Mouse (Mus musculus) liver, embryonic 16.5 days (tissue): ENCODE measurements at regions not wholly inside any gene's neighbourhood (a gene's known extent, or its start where the extent isn't known, plus 50 kb on each side); places are given as distances from the start of the nearest gene placed in this dataset.

Source experiments
- ATAC-seq: fragments of 200-750 bp; cut with Nextera tagmentation; 2 replicates; pipeline ENCODE4 v1.8.0; 2017; ENCODE audit warnings: low read depth, mild to moderate bottlenecking, moderate number of reproducible peaks, moderate library complexity
- H3K27ac ChIP-seq: fragments of 300-500 bp; sonication (generic); 2 replicates; pipeline ENCODE4 v1.5.1; 2014; ENCODE audit warnings: mild to moderate bottlenecking, low read length
- H3K27me3 ChIP-seq: fragments of 300-500 bp; sonication (generic); 2 replicates; pipeline ENCODE4 v1.6.1; 2014; ENCODE audit warnings: low read depth, low read length, mixed read lengths; ENCODE audit not compliant: control insufficient read depth, insufficient read depth
- H3K36me3 ChIP-seq: fragments of 300-500 bp; sonication (generic); 2 replicates; pipeline ENCODE4 v1.6.1; 2014; ENCODE audit warnings: mild to moderate bottlenecking; ENCODE audit not compliant: control insufficient read depth, insufficient read depth
- H3K4me1 ChIP-seq: fragments of 300-500 bp; sonication (generic); 2 replicates; pipeline ENCODE4 v1.6.1; 2014; ENCODE audit warnings: low read depth, low read length, mixed read lengths; ENCODE audit not compliant: control insufficient read depth
- H3K4me2 ChIP-seq: fragments of 300-500 bp; sonication (generic); 2 replicates; pipeline ENCODE4 v1.6.1; 2014; ENCODE audit warnings: low read depth, low read length, mixed read lengths
- H3K4me3 ChIP-seq: fragments of 300-500 bp; sonication (generic); 2 replicates; pipeline ENCODE4 v1.5.1; 2014; ENCODE audit warnings: low read depth, mild to moderate bottlenecking, low read length
- H3K9ac ChIP-seq: fragments of 300-500 bp; sonication (generic); 2 replicates; pipeline ENCODE4 v1.6.1; 2014; ENCODE audit warnings: low read depth, low read length
- H3K9me3 ChIP-seq: fragments of 300-500 bp; sonication (generic); replicated peaks from 2 replicates; pipeline ENCODE4 v1.6.1; 2016; ENCODE audit warnings: low read length; ENCODE audit not compliant: control insufficient read depth
- WGBS: fragments of 180-500 bp; shearing (Covaris S2); extraction: QIAGEN DNeasy Blood & Tissue Kit; methylation state at CpG from one replicate; pipeline ENCODE4 v1.1.7; 2014; ENCODE audit not compliant: insufficient replicate concordance; 5-methylcytosine and 5-hydroxymethylcytosine counted together

DNA sequence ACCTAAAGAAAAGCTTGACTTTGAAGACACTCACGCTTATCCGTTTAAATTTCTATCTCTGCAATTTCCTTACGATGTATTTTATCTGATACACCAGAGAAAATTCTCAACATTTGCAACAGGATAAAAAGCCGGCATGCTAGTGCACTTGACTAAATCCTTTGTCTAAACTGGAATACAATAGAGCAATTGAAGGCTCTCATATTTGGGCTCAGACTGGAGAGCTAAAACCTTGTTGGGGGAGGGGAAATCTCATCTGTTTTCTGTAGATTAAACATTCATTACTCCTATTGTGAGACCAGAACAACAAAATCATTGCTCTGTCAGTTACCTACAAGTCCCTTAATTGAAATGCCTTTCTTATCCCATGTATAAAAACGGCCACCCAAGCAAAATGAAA is 70.9 kb upstream of the Cerkl start:
- no peaks in the 10 kb centered on the region for H3K4me1 ChIP-seq
- no peak overlapping the region for H3K27ac ChIP-seq
- WGBS, result 55% methylated on average over 5 of the region's 5 CpGs
- H3K27me3 ChIP-seq, result no peaks in the 10 kb centered on the region
- no peak overlapping the region for H3K4me2 ChIP-seq
- no peak overlapping the region for H3K4me3 ChIP-seq
- H3K9me3 ChIP-seq, result no peaks in the 10 kb centered on the region
- no peak for ATAC-seq
- H3K9ac ChIP-seq, result no peak overlapping the region
- H3K36me3 ChIP-seq, result no peaks in the 10 kb centered on the region

DNA sequence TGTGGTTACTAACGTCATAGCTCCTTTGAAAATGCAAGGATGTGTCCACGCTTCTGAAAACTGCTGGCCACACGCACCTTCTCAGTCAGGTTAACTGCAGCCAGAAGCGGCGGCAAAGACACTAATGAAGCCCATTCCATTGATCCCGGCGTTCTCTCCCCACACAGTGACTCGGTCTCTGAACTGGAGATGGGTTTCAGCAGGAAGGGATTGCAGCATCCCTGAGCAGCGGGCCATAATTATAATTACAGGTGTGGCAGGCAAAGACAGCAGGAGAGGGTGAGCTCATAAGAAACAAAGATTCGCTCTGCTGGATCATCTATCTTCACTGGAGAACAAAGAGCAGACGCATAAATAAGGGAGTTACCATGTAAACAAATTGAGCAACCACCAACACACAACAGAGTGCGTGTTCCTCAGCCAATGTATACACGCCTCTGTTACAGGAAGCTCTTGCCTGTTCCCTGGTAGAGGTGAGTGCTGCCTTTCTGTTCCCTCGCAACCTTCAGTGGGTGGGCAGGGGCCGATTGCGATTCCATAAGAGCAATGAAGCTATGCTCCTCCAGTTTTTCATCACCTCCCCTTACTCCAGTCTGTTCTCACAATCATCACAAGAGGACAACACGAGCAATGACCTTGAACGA is 71.9 kb upstream of the Cerkl start:
- no peak overlapping the region for H3K4me2 ChIP-seq
- WGBS, result 65% methylated on average over 18 of the region's 18 CpGs

DNA sequence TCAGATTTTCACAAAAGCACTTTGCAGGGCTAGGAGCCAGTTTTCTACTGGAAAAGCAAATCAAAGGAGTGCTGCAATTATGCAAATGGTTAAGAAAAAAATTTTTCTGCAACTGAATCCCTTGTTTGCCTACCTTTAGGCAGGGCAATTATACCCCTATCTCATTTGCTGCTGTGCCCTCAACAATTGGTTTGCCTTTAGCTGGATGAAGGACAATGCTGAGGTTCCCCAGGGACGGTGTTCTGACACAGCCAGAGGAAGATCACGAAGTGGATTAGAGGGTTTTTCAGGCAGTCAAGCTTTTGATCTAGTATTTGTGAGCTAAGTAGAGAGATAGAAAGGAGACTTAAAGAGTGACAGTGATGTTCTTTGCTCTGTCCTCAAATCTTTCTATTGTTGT is 72.6 kb upstream of the Cerkl start:
- Histone ChIP-seq H3K27ac (no peak overlapping the region), H3K36me3 (no peaks in the 10 kb centered on the region), H3K9ac (no peak overlapping the region), H3K4me3 (no peak overlapping the region), H3K9me3 (no peaks in the 10 kb centered on the region), H3K4me2 (no peak overlapping the region), H3K27me3 (no peaks in the 10 kb centered on the region), H3K4me1 (no peaks in the 10 kb centered on the region)
- ATAC-seq, result no peak
- 55% methylated on average over 2 of the region's 2 CpGs for WGBS

More for the DNA sequence above, 71.9 kb upstream of the Cerkl start:
- no peak overlapping the region for H3K4me3 ChIP-seq
- H3K9me3 ChIP-seq, result no peaks in the 10 kb centered on the region
- ATAC-seq, result no peak
- H3K4me1 ChIP-seq, result no peaks in the 10 kb centered on the region
- no peak overlapping the region for H3K9ac ChIP-seq
- no peaks in the 10 kb centered on the region for H3K27me3 ChIP-seq
- no peak overlapping the region for H3K27ac ChIP-seq
- no peaks in the 10 kb centered on the region for H3K36me3 ChIP-seq

- WGBS, result 64% methylated on average over 3 of the region's 3 CpGs
These were observed 76.1 kb upstream of the Cerkl start for GRCm38 (mm10) chr2:79532610-79533160.

GRCm38 (mm10) chr2:79537126-79537875 is 80.7 kb upstream of the Cerkl start:
- H3K9ac ChIP-seq, result no peak overlapping the region
- no peaks in the 10 kb centered on the region for H3K27me3 ChIP-seq
- H3K4me2 ChIP-seq, result no peak overlapping the region
- no peaks in the 10 kb centered on the region for H3K4me1 ChIP-seq
- 54% methylated on average over 5 of the region's 5 CpGs for WGBS
- no peak overlapping the region for H3K27ac ChIP-seq
- no peak overlapping the region for H3K4me3 ChIP-seq
- no peaks in the 10 kb centered on the region for H3K9me3 ChIP-seq
- no peaks in the 10 kb centered on the region for H3K36me3 ChIP-seq
- ATAC-seq, result no peak

More at GRCm38 (mm10) chr2:79532610-79533160, 76.1 kb upstream of the Cerkl start:
- H3K27me3 ChIP-seq, result no peaks in the 10 kb centered on the region
- no peak overlapping the region for H3K27ac ChIP-seq
- H3K4me3 ChIP-seq, result no peak overlapping the region
- H3K36me3 ChIP-seq, result no peaks in the 10 kb centered on the region
- no peaks in the 10 kb centered on the region for H3K9me3 ChIP-seq
- no peak overlapping the region for H3K9ac ChIP-seq
- no peaks in the 10 kb centered on the region for H3K4me1 ChIP-seq
- H3K4me2 ChIP-seq, result no peak overlapping the region
- ATAC-seq, result no peak

DNA sequence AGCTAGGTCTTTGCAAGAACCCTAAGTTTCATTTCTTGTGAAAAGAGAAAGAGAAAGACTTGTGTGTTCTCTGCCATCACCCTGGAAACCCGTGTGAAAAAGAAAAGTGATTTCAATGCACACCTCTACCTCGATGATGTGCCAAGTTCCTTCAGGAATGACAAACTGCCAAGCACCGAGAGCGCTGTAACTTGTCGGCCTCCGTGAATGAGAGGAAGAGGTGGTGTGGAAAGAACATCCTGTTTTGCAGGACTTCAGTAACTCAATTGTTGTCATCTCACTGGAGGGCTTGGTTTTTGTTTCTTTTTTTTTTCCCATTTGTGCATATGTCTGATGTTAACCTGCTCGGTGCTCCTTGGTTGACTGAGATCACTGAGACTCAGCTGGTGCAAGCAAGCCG is 83.8 kb upstream of the Cerkl start:
- H3K4me2 ChIP-seq, result no peak overlapping the region
- no peak overlapping the region for H3K9ac ChIP-seq
- 39% methylated on average over 8 of the region's 8 CpGs for WGBS
- no peaks in the 10 kb centered on the region for H3K27me3 ChIP-seq
- H3K27ac ChIP-seq, result no peak overlapping the region
- no peaks in the 10 kb centered on the region for H3K9me3 ChIP-seq
- H3K4me1 ChIP-seq, result no peaks in the 10 kb centered on the region
- no peak for ATAC-seq
- H3K36me3 ChIP-seq, result no peaks in the 10 kb centered on the region
- no peak overlapping the region for H3K4me3 ChIP-seq

- Histone ChIP-seq H3K36me3 (no peaks in the 10 kb centered on the region), H3K4me3 (no peak overlapping the region), H3K9me3 (no peaks in the 10 kb centered on the region), H3K4me1 (no peaks in the 10 kb centered on the region), H3K9ac (no peak overlapping the region), H3K4me2 (no peak overlapping the region), H3K27ac (no peak overlapping the region), H3K27me3 (no peaks in the 10 kb centered on the region)
- ATAC-seq, result no peak
- WGBS, result 58% methylated on average over 6 of the region's 6 CpGs
These were observed 85.8 kb upstream of the Cerkl start for GRCm38 (mm10) chr2:79542191-79542980.

DNA sequence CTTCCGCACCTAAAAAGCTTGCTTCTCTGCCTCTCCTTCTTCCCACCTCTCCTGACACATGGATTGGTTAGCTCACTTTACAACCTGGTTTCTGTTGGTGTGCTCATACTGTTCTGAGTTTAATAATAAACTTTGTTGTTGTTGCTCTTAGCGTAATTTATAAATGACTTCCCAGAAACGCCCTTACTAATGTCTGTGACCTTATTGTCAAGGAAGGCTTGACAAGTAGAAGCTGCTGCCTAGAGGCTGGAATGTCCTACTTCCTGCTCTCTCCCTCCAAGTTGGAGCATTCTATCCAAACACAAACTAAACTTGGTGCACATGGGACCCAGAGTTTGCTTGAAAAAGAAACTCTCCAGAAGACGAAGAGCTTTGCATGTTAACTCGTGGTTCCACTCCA is 86.9 kb upstream of the Cerkl start:
- Histone ChIP-seq H3K36me3 (no peaks in the 10 kb centered on the region), H3K9me3 (no peaks in the 10 kb centered on the region), H3K27ac (no peak overlapping the region), H3K4me1 (no peaks in the 10 kb centered on the region), H3K4me2 (no peak overlapping the region), H3K9ac (no peak overlapping the region), H3K4me3 (no peak overlapping the region), H3K27me3 (no peaks in the 10 kb centered on the region)
- ATAC-seq, result no peak
- 66% methylated on average over 5 of the region's 5 CpGs for WGBS
